Mouse (Mus musculus): ENCODE results near the gene Atf4.
A peak's percentile ranks its signal among the peaks of the same experiment; 100 is the strongest.

Atf4 gene

GRCm38 (mm10) chr15:80250586-80250985, 4.4 kb upstream of the Atf4 start:
- DNase-seq (ENCODE audit: low spot score): peak; percentile 76

DNA sequence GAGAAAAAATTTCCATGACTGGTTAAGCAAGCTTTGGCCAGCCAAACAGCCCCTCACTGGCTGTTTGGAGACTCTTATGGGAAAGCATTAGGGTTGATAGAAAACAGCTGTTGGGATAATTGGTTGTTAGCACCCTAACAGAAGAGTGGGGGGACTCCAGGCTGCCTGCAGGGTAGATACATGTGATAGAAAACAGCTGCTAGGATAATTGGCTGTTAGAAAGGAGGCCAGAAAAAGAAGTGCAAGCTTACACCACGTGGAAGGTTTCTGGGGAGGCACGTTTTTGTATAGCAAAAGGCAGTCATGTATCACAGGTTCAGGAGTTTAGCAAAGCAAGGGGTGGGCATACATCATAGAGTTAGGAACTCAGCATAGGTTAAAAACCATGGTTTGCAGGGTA, 1.5 kb upstream of the Atf4 start:
- DNase-seq (ENCODE audit: low spot score): no peak

GRCm38 (mm10) chr15:80254207-80254606, 777 bp upstream of the Atf4 start:
- DNase-seq (ENCODE audit: low spot score): no peak

- peak; percentile 75 for DNase-seq (ENCODE audit: low spot score)
Observed at GRCm38 (mm10) chr15:80255646-80256121, 700 bp downstream of the Atf4 start.

DNA sequence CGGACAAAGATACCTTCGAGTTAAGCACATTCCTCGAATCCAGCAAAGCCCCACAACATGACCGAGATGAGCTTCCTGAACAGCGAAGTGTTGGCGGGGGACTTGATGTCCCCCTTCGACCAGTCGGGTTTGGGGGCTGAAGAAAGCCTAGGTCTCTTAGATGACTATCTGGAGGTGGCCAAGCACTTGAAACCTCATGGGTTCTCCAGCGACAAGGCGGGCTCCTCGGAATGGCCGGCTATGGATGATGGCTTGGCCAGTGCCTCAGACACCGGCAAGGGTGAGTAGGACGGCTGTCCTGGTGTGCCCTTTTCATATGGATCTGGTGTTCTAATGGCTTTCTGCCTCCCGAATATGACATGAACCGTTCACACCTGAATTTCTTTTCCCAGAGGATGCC, 1.3 kb downstream of the Atf4 start:
- no peak for DNase-seq (ENCODE audit: low spot score)

DNA sequence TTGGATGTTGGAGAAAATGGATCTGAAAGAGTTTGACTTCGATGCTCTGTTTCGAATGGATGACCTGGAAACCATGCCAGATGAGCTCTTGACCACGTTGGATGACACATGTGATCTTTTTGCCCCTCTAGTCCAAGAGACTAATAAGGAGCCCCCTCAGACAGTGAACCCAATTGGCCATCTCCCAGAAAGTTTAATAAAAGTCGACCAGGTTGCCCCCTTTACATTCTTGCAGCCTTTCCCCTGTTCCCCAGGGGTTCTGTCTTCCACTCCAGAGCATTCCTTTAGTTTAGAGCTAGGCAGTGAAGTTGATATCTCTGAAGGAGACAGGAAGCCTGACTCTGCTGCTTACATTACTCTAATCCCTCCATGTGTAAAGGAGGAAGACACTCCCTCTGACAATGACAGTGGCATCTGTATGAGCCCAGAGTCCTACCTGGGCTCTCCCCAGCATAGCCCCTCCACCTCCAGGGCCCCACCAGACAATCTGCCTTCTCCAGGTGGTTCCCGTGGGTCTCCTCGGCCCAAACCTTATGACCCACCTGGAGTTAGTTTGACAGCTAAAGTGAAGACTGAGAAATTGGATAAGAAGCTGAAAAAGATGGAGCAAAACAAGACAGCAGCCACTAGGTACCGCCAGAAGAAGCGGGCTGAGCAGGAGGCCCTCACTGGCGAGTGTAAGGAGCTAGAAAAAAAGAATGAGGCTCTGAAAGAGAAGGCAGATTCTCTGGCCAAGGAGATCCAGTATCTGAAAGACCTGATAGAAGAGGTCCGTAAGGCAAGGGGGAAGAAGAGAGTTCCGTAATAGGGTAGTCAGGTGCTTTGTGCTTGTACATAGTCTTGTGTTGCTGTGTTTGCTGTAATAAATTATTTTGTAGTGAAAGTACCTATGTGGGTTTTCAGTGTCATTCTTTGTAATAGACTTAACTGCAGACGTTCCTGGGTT, 1.9 kb downstream of the Atf4 start:
- no peak for DNase-seq (ENCODE audit: low spot score)

GRCm38 (mm10) chr15:80257602-80258239, 2.7 kb downstream of the Atf4 start:
- DNase-seq (ENCODE audit: low spot score): no peak

DNA sequence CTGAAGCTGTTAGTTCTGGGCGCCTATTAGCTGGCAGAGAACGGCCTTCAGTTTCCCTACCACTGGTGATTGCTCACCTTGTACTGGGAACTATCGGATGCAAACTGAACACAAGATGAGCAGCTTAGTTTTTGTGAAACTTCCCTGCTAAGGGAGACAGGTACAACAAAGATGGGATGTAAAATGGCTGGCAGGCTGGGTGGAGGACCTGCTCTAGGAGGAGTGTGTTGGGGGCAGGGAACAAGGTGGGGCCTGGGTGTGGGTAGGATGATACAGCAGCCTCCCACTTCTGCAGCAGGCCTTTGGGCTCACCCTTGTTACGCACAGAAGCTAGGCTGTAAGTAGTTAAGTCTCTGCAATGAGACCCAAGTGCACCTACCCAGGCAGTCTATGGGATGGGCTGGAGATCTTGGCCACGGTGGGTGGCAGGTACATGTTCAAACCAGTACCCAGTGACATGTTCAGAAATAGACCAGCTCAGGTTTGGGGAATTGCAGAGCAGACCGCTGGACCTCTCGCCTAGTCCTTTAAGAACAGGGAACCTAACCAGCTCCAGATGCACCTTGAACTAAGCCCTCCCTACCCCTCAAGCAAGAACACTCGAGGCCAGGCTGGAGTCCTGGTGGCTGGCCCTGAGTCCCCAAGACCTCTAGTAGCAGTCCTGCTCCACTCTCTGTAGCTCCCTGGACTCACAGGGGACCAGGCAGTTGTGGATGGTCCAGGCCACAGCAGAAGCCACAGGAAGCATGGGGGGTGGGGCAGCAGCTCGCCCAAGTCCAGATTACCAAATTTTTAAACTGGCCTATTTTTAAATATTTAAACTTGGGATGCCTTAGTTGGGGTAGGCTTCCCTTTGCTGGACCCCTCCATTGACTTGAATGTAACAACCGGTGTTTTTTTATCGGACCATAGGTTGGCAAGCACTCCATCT, 3.5 kb downstream of the Atf4 start:
- peak; percentile 77 for DNase-seq (ENCODE audit: low spot score)

- DNase-seq (ENCODE audit: low spot score): no peak
Observed at GRCm38 (mm10) chr15:80259406-80260045, 4.5 kb downstream of the Atf4 start.

- peak; percentile 80 for DNase-seq (ENCODE audit: low spot score)
Observed at GRCm38 (mm10) chr15:80260677-80261076, 5.7 kb downstream of the Atf4 start.

DNA sequence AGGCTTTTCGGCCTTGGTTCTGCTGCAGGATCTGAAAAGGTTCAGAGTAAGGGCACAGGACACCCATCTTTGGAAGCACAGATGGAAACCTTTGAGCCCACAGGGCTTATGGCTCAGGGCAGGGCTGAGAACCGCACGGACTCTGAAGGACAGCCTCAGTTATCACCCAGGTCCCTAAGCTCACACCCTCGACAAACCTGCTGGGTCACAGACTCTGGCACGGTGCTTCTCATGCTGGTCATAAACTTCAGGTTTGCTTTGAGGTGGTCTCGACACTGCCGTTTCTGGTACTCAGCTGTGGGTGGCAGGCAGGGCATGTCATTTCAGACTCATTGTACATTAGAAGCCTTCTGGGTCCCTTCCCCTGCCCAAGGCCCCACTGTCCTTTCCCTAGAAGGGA, 6.1 kb downstream of the Atf4 start:
- no peak for DNase-seq (ENCODE audit: low spot score)

DNA sequence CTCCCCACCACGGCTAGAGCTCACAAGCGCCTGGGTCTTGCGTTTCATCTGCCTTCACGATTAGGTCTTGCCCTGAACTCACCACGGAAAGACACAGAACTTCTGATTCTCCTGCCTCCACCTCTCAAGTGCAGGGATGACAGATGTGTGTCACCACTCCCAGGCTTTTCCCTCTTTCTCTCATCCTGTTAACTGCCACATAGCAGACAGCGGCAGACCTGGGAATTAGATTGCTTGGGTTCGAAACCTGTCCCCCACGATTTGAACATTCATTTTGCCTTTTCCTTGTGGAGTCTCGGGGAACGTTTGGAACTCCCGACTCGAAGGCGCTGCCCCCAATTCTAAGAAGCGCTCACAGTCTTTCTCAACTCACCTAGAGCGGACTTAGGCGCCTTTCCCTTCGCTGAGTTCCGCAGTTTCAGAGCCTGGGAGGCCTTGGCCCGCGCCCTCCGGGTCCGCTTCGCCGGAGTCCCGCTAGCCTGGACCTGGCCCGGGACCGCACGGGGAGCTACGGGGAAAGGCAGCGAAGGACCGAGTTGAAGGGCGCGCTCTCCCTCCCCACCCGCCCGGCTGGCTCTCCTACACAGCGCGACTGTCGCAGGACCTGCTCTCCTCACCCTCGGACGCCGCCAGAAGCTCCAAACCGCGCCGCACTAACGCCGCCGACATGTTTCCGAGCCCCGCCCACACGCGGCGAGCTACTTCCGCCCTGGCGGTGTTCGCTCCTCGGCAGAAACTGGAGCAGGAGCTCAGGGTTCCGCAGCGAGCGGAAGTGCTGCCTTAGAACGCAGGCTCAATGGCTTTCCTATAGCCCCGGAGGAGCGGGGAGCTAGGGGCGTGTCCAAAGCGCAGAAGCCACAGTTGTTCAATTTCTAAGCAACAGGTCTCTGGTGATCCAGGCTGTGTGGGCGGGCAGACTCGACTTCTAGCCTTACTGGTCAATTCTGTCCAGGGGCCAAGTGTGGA, 8.9 kb downstream of the Atf4 start, which contains the start of gene Rps19bp1:
Rps19bp1 (minus strand) TSS at position 706 of the 966 bp plus-strand sequence.
- peak; percentile 89 for DNase-seq (ENCODE audit: low spot score)

DNA sequence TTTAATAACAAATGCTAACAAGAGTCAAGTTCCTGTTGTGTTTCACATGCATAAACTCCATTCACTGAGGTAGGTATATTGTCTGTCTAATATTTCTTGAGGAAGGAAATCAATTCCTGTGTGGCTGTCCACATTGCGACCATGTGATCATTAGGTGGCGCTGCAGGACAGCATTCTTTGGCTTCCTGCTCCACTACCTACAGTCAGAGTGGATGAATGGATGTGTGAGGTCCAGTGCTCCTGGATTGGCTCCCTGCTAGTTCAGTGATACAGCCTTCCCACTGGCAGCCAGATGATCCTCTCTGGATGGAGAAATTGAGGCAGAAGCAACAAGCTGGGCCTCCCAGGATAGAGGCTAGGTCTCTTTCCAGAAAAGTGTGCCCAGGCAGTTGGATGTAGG, 11.3 kb downstream of the Atf4 start:
- DNase-seq (ENCODE audit: low spot score): no peak

DNA sequence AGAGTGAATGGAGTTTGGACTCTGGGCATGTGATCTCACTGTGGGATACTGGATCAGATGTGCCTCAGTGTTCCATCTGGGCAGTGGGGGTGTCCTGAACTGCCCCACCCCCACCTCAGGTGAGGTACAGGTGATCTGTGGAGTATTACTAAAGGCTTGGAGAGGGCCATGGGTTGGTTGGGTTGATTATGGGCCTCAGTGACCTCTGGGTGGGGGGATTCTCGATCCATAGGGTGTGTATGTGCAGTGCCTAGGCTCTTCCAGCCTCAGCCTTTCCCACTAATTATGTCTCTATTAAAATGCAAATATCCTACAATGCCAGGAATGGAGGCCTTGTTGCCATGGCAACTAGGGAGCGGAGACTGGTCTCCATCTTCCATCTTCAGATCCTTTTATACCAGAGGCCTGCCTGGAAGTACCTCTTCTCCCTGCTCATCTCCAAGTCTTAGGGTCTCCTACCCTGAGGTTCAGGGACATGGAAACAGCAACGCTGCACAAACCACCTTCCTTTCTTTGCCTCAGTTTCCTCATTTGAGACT, 16.9 kb downstream of the Atf4 start:
- no peak for DNase-seq (ENCODE audit: low spot score)

DNA sequence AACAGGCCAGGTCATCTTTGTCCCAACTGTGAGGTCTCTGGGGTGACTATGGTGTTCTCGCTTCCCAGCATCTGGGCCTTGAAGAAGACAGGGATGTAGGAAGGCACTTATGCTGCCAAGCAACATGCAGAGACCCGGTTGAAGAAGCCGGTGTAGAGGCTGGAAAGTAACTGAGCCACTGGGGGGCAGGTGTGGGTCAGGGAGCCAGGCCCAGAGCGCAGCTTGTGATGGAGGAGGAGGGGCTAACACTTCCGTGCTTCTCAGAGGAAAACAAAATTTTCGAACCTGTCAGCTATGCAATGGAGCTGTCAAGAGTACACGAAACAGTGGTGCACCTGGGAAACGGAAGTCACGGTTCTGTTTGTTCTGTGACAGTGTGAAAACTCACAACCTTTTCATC, 22.1 kb downstream of the Atf4 start:
- DNase-seq (ENCODE audit: low spot score): no peak

DNA sequence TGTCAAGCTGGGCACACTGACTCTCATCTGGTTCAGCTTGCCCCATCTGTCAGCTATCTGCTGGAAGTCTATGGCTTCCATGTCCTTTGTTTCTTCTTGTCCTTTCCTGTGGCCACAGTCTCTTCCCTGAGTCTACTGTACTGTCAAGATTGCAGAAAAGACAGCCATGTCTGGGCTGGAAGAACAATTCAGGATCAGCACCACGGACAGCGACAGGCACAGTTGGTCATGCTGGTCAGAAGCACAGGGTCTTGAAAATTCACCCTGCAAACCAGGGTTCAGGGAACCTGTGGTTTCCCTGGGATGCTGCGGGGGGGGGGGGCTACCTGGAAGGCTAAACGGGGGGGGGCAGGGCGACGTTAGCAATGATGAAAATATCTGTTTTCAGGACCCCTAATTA, 22.6 kb downstream of the Atf4 start:
- peak; percentile 51 for DNase-seq (ENCODE audit: low spot score)

- DNase-seq (ENCODE audit: low spot score): no peak
Observed at GRCm38 (mm10) chr15:80278121-80278759, 23.3 kb downstream of the Atf4 start.

- DNase-seq (ENCODE audit: low spot score): no peak
Observed at GRCm38 (mm10) chr15:80279053-80279452, 24.1 kb downstream of the Atf4 start.

DNA sequence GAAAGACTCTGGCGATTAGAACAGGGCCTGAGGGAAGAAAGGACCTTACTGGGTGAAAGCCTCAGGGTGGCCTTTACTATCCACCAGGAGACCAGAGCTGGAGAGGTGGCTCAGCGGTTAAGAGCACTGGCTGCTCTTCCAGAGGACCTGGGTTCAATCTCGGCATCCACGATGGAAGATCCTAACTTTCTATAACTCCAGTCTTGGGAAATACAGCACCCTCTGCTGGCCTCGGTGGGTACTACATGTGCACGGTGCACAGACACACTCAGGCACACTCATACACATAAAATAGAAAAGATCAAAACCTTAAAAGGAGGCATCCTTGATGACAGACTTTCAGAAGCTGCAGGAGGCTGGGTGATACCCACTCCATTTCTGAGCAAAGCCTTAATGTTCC, 25.7 kb downstream of the Atf4 start:
- DNase-seq (ENCODE audit: low spot score): peak; percentile 51
